Mouse (Mus musculus) spleen, postnatal 4 days (tissue): ENCODE measurements at regions not wholly inside any gene's neighbourhood (a gene's known extent, or its start where the extent isn't known, plus 50 kb on each side); places are given as distances from the start of the nearest gene placed in this dataset.

Experiments used
- DNase-seq, 2 experiments: peaks; one replicate each; pipeline ENCODE4 v3.0.0; 2022; ENCODE audit warnings: low spot score in 2 of 2

DNA sequence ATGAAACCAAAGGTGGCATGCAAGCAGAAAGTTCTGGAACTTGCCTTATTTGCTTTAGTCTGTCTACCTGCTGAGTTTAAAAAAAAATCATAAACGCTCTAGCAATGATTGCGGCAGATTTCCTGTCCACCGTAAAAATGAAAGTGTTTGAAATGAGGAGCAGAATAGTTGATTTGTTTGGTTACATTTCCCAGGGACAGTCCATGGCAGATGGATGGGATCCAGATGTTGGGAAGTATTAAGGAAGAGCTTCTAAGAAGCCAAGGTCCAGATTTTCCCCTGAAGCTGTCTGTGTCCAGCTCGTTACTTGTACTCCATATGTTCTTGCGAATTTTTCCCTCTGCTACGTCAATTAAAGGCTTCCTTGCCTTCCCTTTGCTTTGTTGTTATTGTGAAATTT, 534.2 kb downstream of the Slc4a3 start:
- DNase-seq = no peak

GRCm38 (mm10) chr1:76081700-76082099, 535.6 kb downstream of the Slc4a3 start:
- DNase-seq = no peak

GRCm38 (mm10) chr1:76083273-76084036, 537.4 kb downstream of the Slc4a3 start:
- DNase-seq = no peak

GRCm38 (mm10) chr1:76091031-76091430, 545.0 kb downstream of the Slc4a3 start:
- no peak for DNase-seq

DNA sequence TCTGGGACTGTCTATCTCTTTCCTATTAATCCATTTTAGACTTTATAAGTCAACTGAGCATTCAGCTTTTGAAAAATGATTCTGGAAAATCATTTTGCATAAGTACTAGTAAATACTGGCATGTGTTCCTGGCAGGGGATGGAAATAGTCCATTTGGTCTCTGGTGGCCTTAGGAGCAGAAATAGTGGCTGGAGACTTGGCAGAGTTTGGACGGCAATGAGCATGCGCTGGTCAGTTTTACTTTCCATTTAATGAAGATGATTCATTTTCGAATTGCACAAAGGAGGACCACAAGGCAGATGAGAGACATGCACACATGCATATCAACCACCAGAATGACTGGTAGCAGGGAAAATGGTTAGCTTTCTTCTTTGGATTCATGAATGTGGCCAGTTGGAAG, 567.2 kb downstream of the Slc4a3 start:
- no peak for DNase-seq

- DNase-seq = no peak
These were observed 574.8 kb downstream of the Slc4a3 start for GRCm38 (mm10) chr1:76120840-76121239.

GRCm38 (mm10) chr1:76130353-76130752, 584.3 kb downstream of the Slc4a3 start:
- no peak for DNase-seq

- no peak for DNase-seq
These were observed 590.7 kb downstream of the Slc4a3 start for GRCm38 (mm10) chr1:76136810-76137209.

- DNase-seq = no peak
These were observed 591.6 kb downstream of the Slc4a3 start for GRCm38 (mm10) chr1:76137701-76138100.

DNA sequence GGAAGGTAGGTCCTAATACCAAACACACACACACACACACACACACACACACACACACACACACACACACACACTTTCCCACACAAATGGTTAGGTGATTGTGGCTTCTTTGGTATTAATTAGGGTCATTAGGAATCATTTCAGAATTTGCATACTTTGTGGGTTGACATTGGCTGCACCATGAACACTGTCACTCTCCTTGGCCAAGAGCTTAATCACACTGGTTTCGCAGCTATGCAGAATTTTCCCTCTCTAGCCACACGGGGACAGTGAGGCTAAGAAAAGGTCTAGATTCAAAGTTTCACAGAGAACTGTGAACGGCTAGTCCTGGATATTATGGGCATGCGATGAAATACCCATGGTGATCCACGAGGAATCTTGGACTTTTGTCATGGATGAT, 597.5 kb downstream of the Slc4a3 start:
- no peak for DNase-seq

DNA sequence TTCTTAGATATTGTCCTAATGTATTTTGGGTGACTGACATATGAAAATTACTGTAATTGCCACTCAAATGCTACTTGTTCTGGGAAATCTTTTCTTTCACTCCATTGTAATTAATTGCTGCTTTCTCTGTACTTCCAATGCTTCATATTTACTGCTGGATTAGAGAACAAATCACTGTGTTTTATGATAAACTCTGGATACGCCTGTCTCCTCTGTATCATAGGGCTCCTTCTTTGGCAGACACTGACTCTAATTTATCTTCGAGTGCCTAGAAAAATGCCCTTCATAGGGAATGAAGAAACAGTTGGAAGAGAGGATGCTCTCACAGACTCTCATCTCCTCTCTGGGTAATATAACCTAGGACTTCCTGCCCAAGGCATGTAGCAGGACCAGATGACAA, 602.9 kb downstream of the Slc4a3 start:
- no peak for DNase-seq

DNA sequence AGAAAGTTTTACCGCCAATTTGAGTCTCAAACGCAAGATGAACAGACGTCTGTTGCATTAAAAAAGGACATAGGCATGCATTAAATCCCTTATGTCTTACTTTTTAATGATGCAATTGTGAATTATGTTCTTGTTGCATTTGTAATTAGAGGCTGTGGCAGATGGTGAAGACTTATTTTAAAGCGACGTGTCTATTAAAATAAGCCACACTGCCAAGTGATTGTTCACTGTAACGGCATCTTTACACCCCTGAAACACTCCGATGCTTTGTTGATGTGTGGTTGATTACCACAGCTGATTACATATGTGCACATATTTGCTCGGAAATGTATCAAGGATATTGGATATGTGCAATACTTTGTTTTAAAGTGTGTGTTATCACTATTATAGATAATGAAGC, 610.2 kb downstream of the Slc4a3 start:
- DNase-seq = no peak

- DNase-seq = no peak
These were observed 621.4 kb downstream of the Slc4a3 start for GRCm38 (mm10) chr1:76167486-76167885.

- no peak for DNase-seq
These were observed 635.1 kb downstream of the Slc4a3 start for GRCm38 (mm10) chr1:76181181-76181580.

DNA sequence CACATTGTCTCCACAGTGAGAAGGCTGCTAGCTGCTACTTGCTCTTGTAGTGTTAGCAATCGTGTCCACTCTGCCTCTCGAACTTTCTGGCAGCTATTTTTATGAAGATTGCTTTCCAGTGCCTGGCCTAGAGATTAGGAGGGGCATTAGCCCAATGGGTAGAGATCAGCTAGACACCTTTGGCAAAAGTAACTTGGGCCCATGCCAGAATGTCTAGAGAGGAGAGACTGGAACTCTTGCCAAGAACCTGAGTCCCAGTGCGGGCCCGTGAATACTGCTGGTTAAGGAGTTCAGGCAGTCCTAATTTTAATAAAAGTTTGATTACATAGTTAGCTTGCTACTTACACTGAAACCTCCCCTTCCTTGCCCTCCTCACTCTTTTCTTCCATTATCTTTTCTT, 648.8 kb downstream of the Slc4a3 start:
- no peak for DNase-seq

DNA sequence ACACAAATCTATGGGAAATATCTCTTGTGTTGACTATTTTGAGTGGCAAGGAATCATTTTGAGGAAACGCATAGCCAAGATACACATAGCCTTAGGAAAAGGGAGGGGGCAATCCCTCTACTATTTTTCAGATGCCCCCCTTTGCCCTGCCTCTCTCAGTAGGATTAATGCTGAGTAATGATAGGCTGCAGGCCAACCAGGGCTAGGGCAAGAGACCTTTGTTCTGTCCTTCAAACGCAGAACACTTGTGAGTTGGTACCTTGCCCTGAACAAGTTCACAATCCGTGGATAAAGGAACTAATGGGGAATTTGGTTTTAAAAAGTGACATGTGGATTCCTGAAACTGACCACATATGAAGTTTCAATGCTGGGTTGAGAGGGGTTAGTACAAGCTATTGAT, 651.6 kb downstream of the Slc4a3 start:
- no peak for DNase-seq

- no peak for DNase-seq
These were observed 654.8 kb downstream of the Slc4a3 start for GRCm38 (mm10) chr1:76200906-76201305.

- no peak for DNase-seq
These were observed 666.4 kb downstream of the Slc4a3 start for GRCm38 (mm10) chr1:76212486-76212885.

DNA sequence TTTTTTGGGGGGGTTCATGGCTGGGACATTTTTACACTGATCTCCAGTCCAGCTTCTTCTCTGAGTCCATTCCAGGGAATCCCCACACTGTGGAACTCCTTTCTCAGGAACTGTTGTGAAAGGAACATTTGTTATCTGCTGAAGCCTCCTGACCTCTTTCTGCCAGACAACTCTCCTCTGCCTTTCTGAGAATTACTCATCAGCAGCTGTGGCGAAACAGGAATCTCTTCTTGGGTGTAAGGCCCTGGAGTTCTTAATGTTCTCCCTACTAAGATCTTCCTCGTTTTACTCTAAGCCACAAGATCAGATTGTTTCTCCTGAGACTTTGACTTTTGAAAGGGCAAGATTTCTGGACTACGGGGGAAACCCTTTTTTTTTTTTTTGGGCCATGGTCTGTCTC, 698.7 kb downstream of the Slc4a3 start:
- DNase-seq = no peak

DNA sequence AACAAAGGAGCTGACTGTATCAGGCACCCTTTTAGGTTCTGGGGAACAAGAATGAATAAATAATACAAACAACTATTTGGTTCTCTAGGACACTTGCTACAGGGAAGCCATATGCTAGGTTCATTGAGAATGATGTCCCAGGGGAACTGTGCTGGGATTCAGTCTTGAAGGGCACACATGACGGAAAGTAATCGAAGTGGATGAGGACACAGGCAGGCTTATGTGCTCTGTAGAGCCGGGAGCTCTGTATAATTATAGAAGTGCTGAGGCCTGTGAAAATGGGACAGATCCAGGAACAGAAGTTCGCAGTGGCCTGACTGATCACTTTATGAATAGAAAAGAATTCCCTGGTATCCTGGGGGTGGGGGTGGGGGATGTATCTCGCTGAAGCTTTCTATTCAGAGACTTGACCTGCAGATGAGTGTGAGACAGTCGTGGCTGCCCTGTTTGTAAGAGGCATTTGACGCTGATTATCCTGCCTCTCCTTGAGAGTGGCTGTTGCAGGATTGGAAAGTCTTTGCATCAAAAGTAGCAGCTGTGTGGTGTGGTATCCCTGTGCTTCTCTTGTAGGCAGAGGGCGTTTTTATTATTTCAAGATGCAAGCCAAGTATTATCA, 700.2 kb downstream of the Slc4a3 start:
- no peak for DNase-seq

DNA sequence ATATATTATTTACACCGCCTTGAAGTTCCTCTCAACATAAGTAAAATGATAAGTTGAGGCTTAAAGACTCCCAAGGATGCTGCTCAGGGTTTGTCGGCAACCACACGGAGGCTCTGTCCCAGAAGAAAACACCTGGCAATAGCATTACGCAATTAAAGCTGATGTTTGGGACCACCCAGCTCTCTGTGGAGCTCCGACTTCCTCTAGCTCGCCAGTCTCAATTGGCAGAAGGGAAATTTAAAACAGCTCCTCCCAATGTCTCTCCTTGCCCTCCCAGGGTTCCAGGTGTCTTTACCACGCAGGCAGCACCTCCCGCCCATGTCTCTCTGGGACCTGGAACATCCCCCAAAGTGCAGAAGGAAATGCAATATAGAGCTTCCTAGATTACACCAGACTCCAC, 701.1 kb downstream of the Slc4a3 start:
- DNase-seq = no peak

- DNase-seq = no peak
These were observed 712.2 kb downstream of the Slc4a3 start for GRCm38 (mm10) chr1:76258217-76258616.

GRCm38 (mm10) chr1:76276148-76276547, 730.1 kb downstream of the Slc4a3 start:
- DNase-seq = no peak

GRCm38 (mm10) chr1:76276624-76277023, 730.6 kb downstream of the Slc4a3 start:
- no peak for DNase-seq
